Mouse (Mus musculus): ENCODE data around the gene Zfy2. TPM values are rescaled to one million over a fixed set of nuclear protein-coding genes. Genes with fewer than 3 reads are reported as not detected.

The Zfy2 gene
- polyA plus RNA-seq (2015; fragmentation: Nextera tagmentation; extraction: Ambion mirVana) = not detected in 2 replicates

DNA sequence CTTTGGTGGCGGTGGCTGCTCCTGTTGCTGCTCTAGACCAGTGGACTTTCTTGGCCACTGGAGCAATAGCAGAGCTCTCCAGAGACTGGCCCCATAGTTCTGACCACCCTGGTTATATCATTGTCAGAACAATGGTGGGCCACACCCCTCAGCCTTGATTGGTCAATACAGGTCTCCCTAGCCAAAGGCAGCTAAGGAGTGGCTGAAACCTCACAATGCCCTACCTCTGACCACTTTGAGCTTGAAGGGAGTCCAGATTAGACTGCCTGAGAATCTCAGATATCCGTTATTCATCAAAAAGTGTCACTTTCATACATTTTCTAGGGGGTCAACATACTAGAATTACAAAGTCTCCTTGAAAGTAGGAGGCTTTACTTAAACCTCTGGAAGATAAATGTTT, at the start of gene Zfy2:
TSS of gene Zfy2 (minus strand) at position 101 of the 400 bp plus-strand sequence.
- Histone ChIP-seq H3K36me3 (no peaks in the 10 kb centered on the region), H3K27me3 (no peaks in the 10 kb centered on the region), H3K9ac (no peak within 1 kb of the TSS), H3K4me1 (no peaks in the 10 kb centered on the region), H3K9me3 (replicated peaks) (no peaks in the 10 kb centered on the region), H3K4me2 (no peak within 1 kb of the TSS), H3K4me3 (replicated peaks) (no peak within 1 kb of the TSS), H3K27ac (no peak within 1 kb of the TSS)
- WGBS = 94% methylated on average over 2 of the region's 2 CpGs
- ATAC-seq (replicated peaks; ENCODE audit: low FRiP score) = no peak
